Mouse (Mus musculus) embryonic facial prominence, embryonic 14.5 days (tissue): ENCODE data around the gene Gm5938. TPM values are rescaled to one million over a fixed set of nuclear protein-coding genes. Genes with fewer than 3 reads are reported as not detected.

Experiments used
- ATAC-seq: fragments of 200-750 bp; cut with Nextera tagmentation; 2 replicates; pipeline ENCODE4 v1.8.0; 2017; ENCODE audit warnings: low read depth, moderate number of reproducible peaks, moderate TSS enrichment
- DNase-seq: peaks from one replicate; pipeline ENCODE4 v3.0.0-alpha.2; 2015; ENCODE audit warnings: low spot score
- H3K27ac ChIP-seq: fragments of 300-500 bp; sonication (generic); replicated peaks from 2 replicates; pipeline ENCODE4 v1.5.1; 2014; ENCODE audit warnings: low read depth, mild to moderate bottlenecking, low read length, moderate library complexity
- H3K27me3 ChIP-seq: fragments of 300-500 bp; sonication (generic); replicated peaks from 2 replicates; pipeline ENCODE4 v1.6.1; 2014; ENCODE audit warnings: low read length; ENCODE audit not compliant: control insufficient read depth, insufficient read depth
- H3K36me3 ChIP-seq: fragments of 300-500 bp; sonication (generic); 2 replicates; pipeline ENCODE4 v1.6.1; 2014; ENCODE audit warnings: low read length, mixed read lengths; ENCODE audit not compliant: control insufficient read depth, insufficient read depth
- H3K4me1 ChIP-seq: fragments of 300-500 bp; sonication (generic); 2 replicates; pipeline ENCODE4 v1.6.1; 2014; ENCODE audit warnings: antibody characterized with exemption, low read length; ENCODE audit not compliant: control insufficient read depth, insufficient read depth
- H3K4me2 ChIP-seq: fragments of 300-500 bp; sonication (generic); 2 replicates; pipeline ENCODE4 v1.6.1; 2014; ENCODE audit warnings: low read depth, mild to moderate bottlenecking, low read length, moderate library complexity, mixed read lengths
- H3K4me3 ChIP-seq: fragments of 300-500 bp; sonication (generic); 2 replicates; pipeline ENCODE4 v1.5.1; 2014; ENCODE audit warnings: low read depth, mild to moderate bottlenecking, low read length
- H3K9ac ChIP-seq: fragments of 300-500 bp; sonication (generic); 2 replicates; pipeline ENCODE4 v1.6.1; 2014; ENCODE audit warnings: low read depth, mild to moderate bottlenecking, low read length, moderate library complexity, mixed read lengths
- H3K9me3 ChIP-seq: fragments of 300-500 bp; sonication (generic); 2 replicates; pipeline ENCODE4 v1.6.1; 2016; ENCODE audit warnings: low read length; ENCODE audit not compliant: control insufficient read depth
- WGBS: fragments of 180-500 bp; shearing (Covaris S2); extraction: QIAGEN DNeasy Blood & Tissue Kit; methylation state at CpG from one replicate; pipeline ENCODE4 v1.1.7; 2014; 5-methylcytosine and 5-hydroxymethylcytosine counted together
- polyA plus RNA-seq: library from polyadenylated mRNA; unstranded; fragments of >200 nt; fragmentation: Nextera tagmentation; extraction: Ambion mirVana; gene quantifications from 2 replicates; pipeline ENCODE4 v1.2.1, GENCODE M21; 2014

Gene Gm5938
- not detected in 2 replicates for polyA plus RNA-seq

- H3K27me3 ChIP-seq: no peaks in the 10 kb centered on the region
- ATAC-seq: no peak
- DNase-seq: no peak
- no peaks in the 10 kb centered on the region for H3K4me1 ChIP-seq
- no peak within 1 kb of the TSS for H3K27ac ChIP-seq
- 70% methylated on average over 1 of the region's 1 CpGs for WGBS
- no peaks in the 10 kb centered on the region for H3K36me3 ChIP-seq
- no peak within 1 kb of the TSS for H3K9ac ChIP-seq
- H3K9me3 ChIP-seq: no peaks in the 10 kb centered on the region
- no peak within 1 kb of the TSS for H3K4me3 ChIP-seq
- H3K4me2 ChIP-seq: no peak within 1 kb of the TSS
Measured at GRCm38 (mm10) chrX:78125167-78125566, at the start of gene Gm5938. Gene Gm5938, plus strand, starts transcription at chrX:78125467.

DNA sequence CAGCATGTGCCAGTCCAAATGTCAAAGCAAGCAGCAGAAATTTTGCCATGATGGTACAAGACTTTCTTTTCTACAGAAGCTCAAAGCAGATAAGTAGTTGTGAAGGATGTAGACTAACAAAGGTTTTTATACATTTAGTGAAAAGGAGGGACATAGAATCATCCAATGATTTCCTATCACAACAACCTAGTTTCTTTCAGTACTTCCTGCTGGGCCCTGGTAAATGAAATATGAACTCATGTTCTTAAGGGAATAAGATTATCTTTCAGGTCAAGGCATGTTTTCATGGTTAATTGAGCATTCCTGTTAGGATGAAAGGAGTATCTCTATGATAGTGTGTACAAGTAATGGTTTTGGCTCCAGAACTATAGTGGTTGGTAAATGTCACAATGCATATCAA is 34.0 kb upstream of the Gm5938 start, which contains the start of gene Obp1a:
Obp1a (minus strand) TSS at position 101 of the 400 bp plus-strand sequence.
- H3K27me3 ChIP-seq: no peaks in the 10 kb centered on the region
- H3K4me3 ChIP-seq: no peak within 1 kb of the TSS
- H3K4me2 ChIP-seq: no peak within 1 kb of the TSS
- ATAC-seq: no peak
- H3K27ac ChIP-seq: no peak within 1 kb of the TSS
- H3K9ac ChIP-seq: no peak within 1 kb of the TSS
- no peak for DNase-seq
- no peaks in the 10 kb centered on the region for H3K4me1 ChIP-seq
- H3K36me3 ChIP-seq: no peaks in the 10 kb centered on the region
- H3K9me3 ChIP-seq: no peaks in the 10 kb centered on the region

Other genes starting within 250 kb of the Gm5938 start
- gene 5430402E10Rik, start 200.4 kb upstream of the Gm5938 start, polyA plus RNA-seq: not detected in 2 replicates
- not detected in 2 replicates for gene Obp1a, start 34.1 kb upstream of the Gm5938 start, polyA plus RNA-seq
- gene Obp1b, start 61.3 kb downstream of the Gm5938 start, polyA plus RNA-seq: not detected in 2 replicates
- not detected in 2 replicates for gene Gm14743, start 120.5 kb downstream of the Gm5938 start, polyA plus RNA-seq
- gene 4930480E11Rik, start 244.2 kb downstream of the Gm5938 start, polyA plus RNA-seq: not detected in 2 replicates